Mouse (Mus musculus) myocyte (in vitro differentiated cells): Measurements from ENCODE around the gene Mbd4. TPM values are rescaled to one million over a fixed set of nuclear protein-coding genes. Genes with fewer than 3 reads are reported as not detected.
A peak's percentile ranks its signal among the peaks of the same experiment; 100 is the strongest.

Experiments used
- H3K27me3 ChIP-seq: one replicate; pipeline ENCODE4 v1.6.1; 2011; ENCODE audit not compliant: control insufficient read depth, insufficient read depth, insufficient read length
- H3K36me3 ChIP-seq: one replicate; pipeline ENCODE4 v1.6.1; 2011; ENCODE audit not compliant: control insufficient read depth, insufficient read depth
- H3K4me2 ChIP-seq: one replicate; pipeline ENCODE4 v1.6.1; 2011; ENCODE audit warnings: low read depth, control low read depth
- H3K4me3 ChIP-seq: one replicate; pipeline ENCODE4 v1.5.1; 2011; ENCODE audit warnings: mild to moderate bottlenecking, control low read depth, moderate library complexity
- H3K79me2 ChIP-seq: one replicate; pipeline ENCODE4 v1.6.1; 2011; ENCODE audit not compliant: control insufficient read depth, insufficient read depth
- H3ac ChIP-seq: one replicate; pipeline ENCODE4 v1.6.1; 2011; ENCODE audit not compliant: control insufficient read depth, insufficient read length
- CEBPB ChIP-seq: IDR thresholded peaks from 2 replicates; pipeline ENCODE4 v1.6.1; 2011; ENCODE audit warnings: mild to moderate bottlenecking, moderate library complexity; ENCODE audit not compliant: poor library complexity, insufficient read depth, severe bottlenecking
- E2F4 ChIP-seq: IDR thresholded peaks from one replicate; pipeline ENCODE4 v1.6.1; 2011; ENCODE audit warnings: mild to moderate bottlenecking, control low read depth, moderate library complexity; ENCODE audit not compliant: insufficient read depth
- MAX ChIP-seq: IDR thresholded peaks from one replicate; pipeline ENCODE4 v1.6.1; 2011; ENCODE audit warnings: low read depth, mild to moderate bottlenecking, control low read depth
- MYOD1 ChIP-seq, 3 experiments: IDR thresholded peaks; one replicate each; pipeline ENCODE4 v1.6.1; 2011; ENCODE audit warnings: control low read depth in 2 of 3, low read depth in 2 of 3, mild to moderate bottlenecking in 2 of 3, moderate library complexity in 1 of 3; ENCODE audit not compliant: insufficient read length in 2 of 3, control insufficient read depth in 1 of 3
- MYOG ChIP-seq, 3 experiments: IDR thresholded peaks; one replicate each; pipeline ENCODE4 v1.6.1; 2011; ENCODE audit warnings: control low read depth in 2 of 3, low read depth in 2 of 3, mild to moderate bottlenecking in 2 of 3; ENCODE audit not compliant: insufficient read length in 2 of 3, control insufficient read depth in 1 of 3, insufficient read depth in 1 of 3
- POLR2A ChIP-seq: IDR thresholded peaks from one replicate; pipeline ENCODE4 v1.6.1; 2011; ENCODE audit warnings: low read depth, mild to moderate bottlenecking, control low read depth, moderate library complexity; ENCODE audit not compliant: insufficient read length
- POLR2AphosphoS2 ChIP-seq: IDR thresholded peaks from one replicate; pipeline ENCODE4 v1.6.1; 2011; ENCODE audit warnings: low read depth, control low read depth; ENCODE audit not compliant: insufficient read length
- REST ChIP-seq: IDR thresholded peaks from one replicate; pipeline ENCODE4 v1.6.1; 2011; ENCODE audit warnings: mild to moderate bottlenecking, control low read depth, moderate library complexity; ENCODE audit not compliant: insufficient read depth, insufficient read length
- SRF ChIP-seq: IDR thresholded peaks from one replicate; pipeline ENCODE4 v1.6.1; 2011; ENCODE audit warnings: low read depth; ENCODE audit not compliant: control insufficient read depth, insufficient read length
- TCF12 ChIP-seq: IDR thresholded peaks from one replicate; pipeline ENCODE4 v1.6.1; 2011; ENCODE audit warnings: mild to moderate bottlenecking, control low read depth; ENCODE audit not compliant: poor library complexity, insufficient read depth, severe bottlenecking
- TCF3 ChIP-seq: IDR thresholded peaks from one replicate; pipeline ENCODE4 v1.6.1; 2011; ENCODE audit warnings: low read depth, control low read depth; ENCODE audit not compliant: insufficient read length
- USF1 ChIP-seq: IDR thresholded peaks from one replicate; pipeline ENCODE4 v1.6.1; 2011; ENCODE audit warnings: low read depth, mild to moderate bottlenecking, control low read depth, moderate library complexity
- polyA plus RNA-seq: library from polyadenylated mRNA; unstranded; fragments of >200 nt; fragmentation: generic; extraction: Trizol; gene quantifications from one replicate; pipeline ENCODE4 v1.2.1, GENCODE M21; 2012; ENCODE audit warnings: missing spikeins

Mbd4 gene
- polyA plus RNA-seq, 1 experiment: 0.56 TPM

DNA sequence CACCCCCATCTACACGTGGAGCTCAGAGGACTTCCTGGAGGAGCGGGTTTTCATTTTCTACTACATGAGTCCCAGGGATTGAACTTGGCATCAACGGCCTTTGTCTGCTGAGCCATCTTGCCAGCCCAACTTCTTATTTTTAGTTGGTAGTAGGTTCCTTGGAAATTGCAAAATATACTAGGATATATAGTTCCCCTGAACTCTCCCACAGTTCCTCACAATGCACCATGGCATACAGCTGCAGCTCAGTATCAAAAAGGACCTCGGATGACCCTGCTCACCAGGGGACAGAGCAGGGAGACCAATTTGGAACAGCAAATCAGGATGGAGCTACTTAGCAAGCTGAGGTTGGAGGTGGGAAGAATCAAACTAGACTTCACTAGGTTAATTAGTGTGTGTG is 38.1 kb downstream of the Mbd4 start:
- no peak for TF ChIP-seq MAX
- H3K4me2 ChIP-seq: no peak overlapping the region
- H3K4me3 ChIP-seq: no peak overlapping the region
- peaks cover 22% of the 10 kb centered on the region for H3K27me3 ChIP-seq
- H3ac ChIP-seq: no peak overlapping the region
- H3K36me3 ChIP-seq: no peaks in the 10 kb centered on the region
- H3K79me2 ChIP-seq: no peaks in the 10 kb centered on the region

DNA sequence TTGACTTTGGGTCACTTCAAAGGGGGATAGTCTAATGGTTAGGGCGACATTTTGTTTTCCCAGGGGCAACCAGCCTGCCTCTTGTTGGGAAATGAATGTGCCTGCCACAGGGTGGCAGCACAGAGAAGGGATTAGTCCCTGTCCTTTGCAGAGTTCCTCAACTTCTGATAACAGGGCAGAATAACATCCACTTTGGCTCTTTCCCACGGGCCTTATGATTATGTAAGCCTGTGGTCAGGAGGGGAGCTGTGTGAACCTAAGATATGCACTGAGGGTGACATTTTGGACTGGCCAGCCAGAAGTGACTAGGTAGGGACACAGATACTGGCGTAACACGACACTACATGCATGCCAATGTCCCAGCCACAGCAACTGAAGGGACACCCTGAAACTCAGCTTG is 39.1 kb downstream of the Mbd4 start:
- TF ChIP-seq MYOG (IDR thresholded peaks at IDR 0.05; ENCODE audit: control insufficient read depth in 1 of 3, insufficient read depth in 1 of 3, insufficient read length in 2 of 3, low read depth in 2 of 3): no peak
- TF ChIP-seq MAX: no peak
- no peak for TF ChIP-seq POLR2AphosphoS2
- TF ChIP-seq REST: no peak
- TF ChIP-seq TCF12: no peak
- no peak for TF ChIP-seq MYOD1 (IDR thresholded peaks at IDR 0.05; ENCODE audit: control insufficient read depth in 1 of 3, insufficient read length in 2 of 3, low read depth in 2 of 3)
- TF ChIP-seq CEBPB: no peak
- no peaks in the 10 kb centered on the region for H3K79me2 ChIP-seq
- H3K36me3 ChIP-seq: no peaks in the 10 kb centered on the region
- H3ac ChIP-seq: no peak overlapping the region
- H3K4me3 ChIP-seq: no peak overlapping the region
- H3K27me3 ChIP-seq: peaks cover 13% of the 10 kb centered on the region
- no peak overlapping the region for H3K4me2 ChIP-seq

DNA sequence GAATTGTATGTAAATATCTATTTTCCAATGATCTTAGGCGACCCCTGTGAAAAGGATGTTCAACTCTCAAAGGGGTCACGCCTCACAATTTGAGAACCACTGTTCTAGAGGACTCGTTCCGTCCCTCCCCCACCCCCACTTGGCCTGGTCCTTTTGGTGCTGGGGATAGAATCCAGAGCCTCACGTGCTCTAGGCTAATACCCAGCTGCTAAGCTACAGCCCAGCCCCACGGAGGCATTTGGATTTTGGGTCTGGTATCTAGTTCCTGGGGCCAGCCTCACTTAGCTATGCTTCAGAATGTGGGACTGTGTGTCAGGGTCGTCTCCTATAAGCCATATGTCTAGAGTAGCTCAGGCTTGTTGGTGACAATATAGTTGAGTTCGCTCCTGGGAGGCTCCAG is 41.6 kb downstream of the Mbd4 start:
- H3ac ChIP-seq: no peak overlapping the region
- no peaks in the 10 kb centered on the region for H3K27me3 ChIP-seq
- TF ChIP-seq USF1: no peak
- no peak for TF ChIP-seq MYOG (IDR thresholded peaks at IDR 0.05; ENCODE audit: control insufficient read depth in 1 of 3, insufficient read depth in 1 of 3, insufficient read length in 2 of 3, low read depth in 2 of 3)
- no peak for TF ChIP-seq MYOD1 (IDR thresholded peaks at IDR 0.05; ENCODE audit: control insufficient read depth in 1 of 3, insufficient read length in 2 of 3, low read depth in 2 of 3)
- no peak for TF ChIP-seq E2F4
- no peak for TF ChIP-seq POLR2A
- no peak for TF ChIP-seq MAX
- no peak for TF ChIP-seq REST
- TF ChIP-seq POLR2AphosphoS2: no peak
- TF ChIP-seq TCF12: no peak
- no peak for TF ChIP-seq SRF
- no peak for TF ChIP-seq TCF3
- no peak for TF ChIP-seq CEBPB
- peaks cover 5% of the 10 kb centered on the region for H3K36me3 ChIP-seq
- H3K4me3 ChIP-seq: no peak overlapping the region
- H3K4me2 ChIP-seq: no peak overlapping the region
- H3K79me2 ChIP-seq: peaks cover 18% of the 10 kb centered on the region

DNA sequence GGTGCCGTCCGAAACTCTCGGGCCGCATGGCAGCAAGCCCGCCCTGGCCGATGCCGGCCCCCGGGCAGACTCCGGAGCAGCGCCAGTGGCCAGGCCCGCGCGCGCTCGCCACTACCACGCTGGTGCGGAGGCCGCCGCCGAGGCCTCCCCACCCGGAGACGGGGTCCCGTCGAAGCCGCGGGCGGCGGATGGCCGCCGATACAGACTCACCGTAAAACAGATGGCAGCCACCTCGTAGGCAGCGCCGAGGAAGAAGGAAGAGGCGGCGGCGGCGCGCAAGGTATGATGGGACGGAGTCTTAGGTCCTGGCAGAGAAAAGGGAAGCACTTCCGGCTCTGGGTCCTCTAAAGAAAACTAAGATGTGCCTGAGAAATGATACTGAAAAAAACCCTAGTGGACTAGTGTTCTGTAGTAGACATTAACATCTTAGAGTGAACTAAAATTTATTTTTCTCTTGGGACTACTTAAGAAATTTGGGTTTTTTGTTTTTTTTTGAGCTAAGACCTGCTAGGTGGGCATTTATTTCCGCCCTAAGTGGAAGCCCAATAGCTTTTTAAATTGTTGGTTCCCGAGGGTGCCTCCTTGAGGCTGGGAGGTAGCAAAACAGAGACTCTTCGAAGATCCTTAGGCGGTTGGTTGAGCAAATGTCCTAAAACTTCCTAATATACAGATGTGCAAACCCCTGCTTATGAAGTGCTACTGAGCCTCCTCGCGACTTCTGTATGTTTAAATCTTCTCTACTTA is 44.5 kb downstream of the Mbd4 start, which contains the start of gene Rpl32:
TSS of gene Rpl32 (minus strand) at position 260 of the 744 bp plus-strand sequence.
- Histone ChIP-seq H3K36me3 (peaks cover 14% of the 10 kb centered on the region), H3ac (peak within 1 kb of the TSS; percentile 22), H3K79me2 (peaks cover 31% of the 10 kb centered on the region), H3K4me3 (peak within 1 kb of the TSS; percentile 94), H3K4me2 (peak within 1 kb of the TSS; percentile 85), H3K27me3 (no peaks in the 10 kb centered on the region)
- no peak for TF ChIP-seq MAX
- TF ChIP-seq POLR2AphosphoS2: peak; percentile 93
- peak in 1 of 3 experiments; percentile 4 for TF ChIP-seq MYOD1 (IDR thresholded peaks at IDR 0.05; ENCODE audit: control insufficient read depth in 1 of 3, insufficient read length in 2 of 3, low read depth in 2 of 3)
- no peak for TF ChIP-seq MYOG (IDR thresholded peaks at IDR 0.05; ENCODE audit: control insufficient read depth in 1 of 3, insufficient read depth in 1 of 3, insufficient read length in 2 of 3, low read depth in 2 of 3)
- peak; percentile 89 for TF ChIP-seq POLR2A
- no peak for TF ChIP-seq CEBPB

DNA sequence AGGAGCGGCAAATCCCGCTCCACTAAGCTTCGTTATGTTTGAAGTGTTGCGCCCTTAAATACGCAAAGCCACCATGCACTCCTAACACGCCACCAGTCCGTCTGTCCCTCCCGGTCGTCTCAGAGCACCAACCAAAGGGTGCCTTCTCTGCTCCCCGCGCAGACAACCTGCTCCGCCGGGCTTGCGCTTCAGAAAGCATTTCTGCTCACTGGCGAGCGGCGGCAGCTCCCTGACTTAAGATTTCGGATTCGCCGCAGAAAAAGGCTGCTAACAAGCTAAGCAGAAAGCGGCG is 45.0 kb downstream of the Mbd4 start:
- Histone ChIP-seq H3K27me3 (no peaks in the 10 kb centered on the region), H3K4me3 (peak overlapping the region; percentile 94), H3K36me3 (peaks cover 15% of the 10 kb centered on the region), H3K79me2 (peaks cover 31% of the 10 kb centered on the region), H3ac (peak overlapping the region; percentile 22), H3K4me2 (peak overlapping the region; percentile 85)
- TF ChIP-seq SRF (no peak), TCF12 (no peak), TCF3 (no peak), REST (no peak)
